Mouse (Mus musculus) embryonic facial prominence, embryonic 12.5 days (tissue): ENCODE measurements around the gene Stk35. TPM values are rescaled to one million over a fixed set of nuclear protein-coding genes. Genes with fewer than 3 reads are reported as not detected.

Experiments
- ATAC-seq: fragments of 200-750 bp; cut with Nextera tagmentation; 2 replicates; pipeline ENCODE4 v1.8.0; 2017; ENCODE audit not compliant: insufficient number of reproducible peaks, insufficient read depth, low FRiP score, low TSS enrichment
- H3K27ac ChIP-seq: fragments of 300-500 bp; sonication (generic); 2 replicates; pipeline ENCODE4 v1.5.1; 2016; ENCODE audit warnings: mild to moderate bottlenecking
- H3K27me3 ChIP-seq: fragments of 300-500 bp; sonication (generic); 2 replicates; pipeline ENCODE4 v1.6.1; 2016; ENCODE audit warnings: mild to moderate bottlenecking, moderate library complexity
- H3K36me3 ChIP-seq: fragments of 300-500 bp; sonication (generic); 2 replicates; pipeline ENCODE4 v1.6.1; 2016; ENCODE audit warnings: mild to moderate bottlenecking
- H3K4me1 ChIP-seq: fragments of 300-500 bp; sonication (generic); 2 replicates; pipeline ENCODE4 v1.6.1; 2016
- H3K4me2 ChIP-seq: fragments of 300-500 bp; sonication (generic); replicated peaks from 2 replicates; pipeline ENCODE4 v1.6.1; 2016; ENCODE audit warnings: mild to moderate bottlenecking, moderate library complexity
- H3K4me3 ChIP-seq: fragments of 300-500 bp; sonication (generic); 2 replicates; pipeline ENCODE4 v1.5.1; 2016; ENCODE audit warnings: mild to moderate bottlenecking
- H3K9ac ChIP-seq: fragments of 300-500 bp; sonication (generic); 2 replicates; pipeline ENCODE4 v1.6.1; 2016; ENCODE audit warnings: mild to moderate bottlenecking, moderate library complexity
- H3K9me3 ChIP-seq: fragments of 300-500 bp; sonication (generic); 2 replicates; pipeline ENCODE4 v1.6.1; 2016; ENCODE audit warnings: mild to moderate bottlenecking, moderate library complexity
- WGBS: fragments of 180-500 bp; shearing (Covaris S2); methylation state at CpG from one replicate; pipeline ENCODE4 v1.1.7; 2016; 5-methylcytosine and 5-hydroxymethylcytosine counted together
- polyA plus RNA-seq: library from polyadenylated mRNA; unstranded; fragments of >200 nt; fragmentation: Nextera tagmentation; extraction: Ambion mirVana; gene quantifications from 2 replicates; pipeline ENCODE4 v1.2.1, GENCODE M21; 2016

Gene Stk35
- polyA plus RNA-seq, 1 experiment from 2014 or later: 21.4 TPM

GRCm38 (mm10) chr2:129817603-129818257 lies 17.4 kb downstream of the Stk35 start:
- H3K9ac ChIP-seq: no peak overlapping the region
- H3K4me1 ChIP-seq: 0 out of 2 replicates have a peak, but pooled peaks cover 4% of the 10 kb centered on the region
- WGBS: 92% methylated on average over 5 of the region's 5 CpGs
- H3K9me3 ChIP-seq: no peaks in the 10 kb centered on the region
- H3K4me2 ChIP-seq: no peak overlapping the region
- ATAC-seq: no peak
- H3K27ac ChIP-seq: no peak overlapping the region
- H3K36me3 ChIP-seq: peaks cover 37% of the 10 kb centered on the region
- no peaks in the 10 kb centered on the region for H3K27me3 ChIP-seq
- no peak overlapping the region for H3K4me3 ChIP-seq

GRCm38 (mm10) chr2:129818868-129819267 lies 18.6 kb downstream of the Stk35 start:
- Histone ChIP-seq H3K9me3 (no peaks in the 10 kb centered on the region), H3K4me1 (0 out of 2 replicates have a peak, but pooled peaks cover 4% of the 10 kb centered on the region), H3K27ac (no peak overlapping the region), H3K27me3 (no peaks in the 10 kb centered on the region), H3K9ac (no peak overlapping the region), H3K36me3 (peaks cover 44% of the 10 kb centered on the region), H3K4me2 (no peak overlapping the region), H3K4me3 (no peak overlapping the region)
- ATAC-seq: no peak
- 97% methylated on average over 2 of the region's 2 CpGs for WGBS

GRCm38 (mm10) chr2:129819531-129819930 lies 19.2 kb downstream of the Stk35 start:
- Histone ChIP-seq H3K27ac (no peak overlapping the region), H3K4me2 (no peak overlapping the region), H3K36me3 (peaks cover 43% of the 10 kb centered on the region), H3K27me3 (no peaks in the 10 kb centered on the region), H3K4me1 (0 out of 2 replicates have a peak, but pooled peaks cover 4% of the 10 kb centered on the region), H3K4me3 (no peak overlapping the region), H3K9me3 (no peaks in the 10 kb centered on the region), H3K9ac (no peak overlapping the region)
- ATAC-seq: no peak
- WGBS: 81% methylated on average over 2 of the region's 2 CpGs

GRCm38 (mm10) chr2:129819951-129820350 lies 19.6 kb downstream of the Stk35 start:
- Histone ChIP-seq H3K27me3 (no peaks in the 10 kb centered on the region), H3K4me2 (no peak overlapping the region), H3K9ac (no peak overlapping the region), H3K36me3 (peaks cover 40% of the 10 kb centered on the region), H3K9me3 (no peaks in the 10 kb centered on the region), H3K4me3 (no peak overlapping the region), H3K4me1 (0 out of 2 replicates have a peak, but pooled peaks cover 4% of the 10 kb centered on the region), H3K27ac (no peak overlapping the region)
- 84% methylated on average over 1 of the region's 1 CpGs for WGBS
- no peak for ATAC-seq

- Histone ChIP-seq H3K9me3 (no peaks in the 10 kb centered on the region), H3K9ac (no peak overlapping the region), H3K4me3 (no peak overlapping the region), H3K4me2 (no peak overlapping the region), H3K27me3 (no peaks in the 10 kb centered on the region), H3K4me1 (0 out of 2 replicates have a peak, but pooled peaks cover 4% of the 10 kb centered on the region), H3K36me3 (peaks cover 40% of the 10 kb centered on the region), H3K27ac (no peak overlapping the region)
- no peak for ATAC-seq
- WGBS: 78% methylated on average over 8 of the region's 8 CpGs
Observed at GRCm38 (mm10) chr2:129821021-129821420, 20.7 kb downstream of the Stk35 start.

- no peak overlapping the region for H3K4me2 ChIP-seq
- no peak overlapping the region for H3K9ac ChIP-seq
- no peaks in the 10 kb centered on the region for H3K9me3 ChIP-seq
- no peak for ATAC-seq
- H3K4me3 ChIP-seq: no peak overlapping the region
- peaks cover 42% of the 10 kb centered on the region for H3K36me3 ChIP-seq
- H3K4me1 ChIP-seq: 0 out of 2 replicates have a peak, but pooled peaks cover 4% of the 10 kb centered on the region
- no peak overlapping the region for H3K27ac ChIP-seq
- no peaks in the 10 kb centered on the region for H3K27me3 ChIP-seq
- 86% methylated on average over 5 of the region's 5 CpGs for WGBS
Observed at GRCm38 (mm10) chr2:129821568-129821967, 21.3 kb downstream of the Stk35 start.

GRCm38 (mm10) chr2:129823310-129823709 lies 23.0 kb downstream of the Stk35 start:
- Histone ChIP-seq H3K9ac (no peak overlapping the region), H3K36me3 (peaks cover 37% of the 10 kb centered on the region), H3K9me3 (no peaks in the 10 kb centered on the region), H3K27me3 (no peaks in the 10 kb centered on the region), H3K27ac (no peak overlapping the region), H3K4me1 (0 out of 2 replicates have a peak, but pooled peaks cover 4% of the 10 kb centered on the region), H3K4me2 (no peak overlapping the region), H3K4me3 (no peak overlapping the region)
- ATAC-seq: no peak
- WGBS: 93% methylated on average over 2 of the region's 2 CpGs

GRCm38 (mm10) chr2:129824254-129824653 lies 23.9 kb downstream of the Stk35 start:
- Histone ChIP-seq H3K4me2 (no peak overlapping the region), H3K36me3 (peaks cover 43% of the 10 kb centered on the region), H3K4me3 (no peak overlapping the region), H3K27me3 (no peaks in the 10 kb centered on the region), H3K4me1 (0 out of 2 replicates have a peak, but pooled peaks cover 4% of the 10 kb centered on the region), H3K9ac (no peak overlapping the region), H3K9me3 (no peaks in the 10 kb centered on the region), H3K27ac (no peak overlapping the region)
- WGBS: 89% methylated on average over 6 of the region's 6 CpGs
- no peak for ATAC-seq

- H3K4me1 ChIP-seq: no peaks in the 10 kb centered on the region
- no peak overlapping the region for H3K27ac ChIP-seq
- peaks cover 53% of the 10 kb centered on the region for H3K36me3 ChIP-seq
- H3K4me3 ChIP-seq: no peak overlapping the region
- no peak for ATAC-seq
- H3K4me2 ChIP-seq: no peak overlapping the region
- H3K9me3 ChIP-seq: no peaks in the 10 kb centered on the region
- 94% methylated on average over 3 of the region's 3 CpGs for WGBS
- H3K27me3 ChIP-seq: no peaks in the 10 kb centered on the region
- H3K9ac ChIP-seq: no peak overlapping the region
Observed at GRCm38 (mm10) chr2:129826141-129826540, 25.8 kb downstream of the Stk35 start.

- WGBS: 79% methylated on average over 4 of the region's 4 CpGs
- H3K27me3 ChIP-seq: no peaks in the 10 kb centered on the region
- H3K9ac ChIP-seq: no peak overlapping the region
- H3K4me3 ChIP-seq: no peak overlapping the region
- H3K36me3 ChIP-seq: peaks cover 28% of the 10 kb centered on the region
- H3K27ac ChIP-seq: no peak overlapping the region
- ATAC-seq: no peak
- no peaks in the 10 kb centered on the region for H3K9me3 ChIP-seq
- H3K4me2 ChIP-seq: no peak overlapping the region
- no peaks in the 10 kb centered on the region for H3K4me1 ChIP-seq
Observed at GRCm38 (mm10) chr2:129832993-129833392, 32.7 kb downstream of the Stk35 start.

- no peak for ATAC-seq
- no peak overlapping the region for H3K4me2 ChIP-seq
- no peaks in the 10 kb centered on the region for H3K27me3 ChIP-seq
- H3K4me3 ChIP-seq: no peak overlapping the region
- no peaks in the 10 kb centered on the region for H3K9me3 ChIP-seq
- H3K36me3 ChIP-seq: peaks cover 16% of the 10 kb centered on the region
- no peaks in the 10 kb centered on the region for H3K4me1 ChIP-seq
- H3K27ac ChIP-seq: no peak overlapping the region
- 75% methylated on average over 1 of the region's 1 CpGs for WGBS
- H3K9ac ChIP-seq: no peak overlapping the region
Observed at GRCm38 (mm10) chr2:129834221-129834620, 33.9 kb downstream of the Stk35 start.

- H3K27ac ChIP-seq: no peak overlapping the region
- H3K9me3 ChIP-seq: no peaks in the 10 kb centered on the region
- H3K4me2 ChIP-seq: no peak overlapping the region
- no peak overlapping the region for H3K9ac ChIP-seq
- no peaks in the 10 kb centered on the region for H3K4me1 ChIP-seq
- 86% methylated on average over 6 of the region's 6 CpGs for WGBS
- H3K36me3 ChIP-seq: peaks cover 10% of the 10 kb centered on the region
- ATAC-seq: 0 out of 2 replicates have a peak, but pooled peaks have one; percentile 47
- H3K4me3 ChIP-seq: no peak overlapping the region
- H3K27me3 ChIP-seq: no peaks in the 10 kb centered on the region
Observed at GRCm38 (mm10) chr2:129834881-129835280, 34.6 kb downstream of the Stk35 start.
